Mouse (Mus musculus): ENCODE data around the gene Arl3. TPM values are rescaled to one million over a fixed set of nuclear protein-coding genes. Genes with fewer than 3 reads are reported as not detected.

Gene Arl3
- polyA plus RNA-seq (2015; fragmentation: Nextera tagmentation; extraction: Ambion mirVana) = 192 and 193 TPM in 2 replicates

DNA sequence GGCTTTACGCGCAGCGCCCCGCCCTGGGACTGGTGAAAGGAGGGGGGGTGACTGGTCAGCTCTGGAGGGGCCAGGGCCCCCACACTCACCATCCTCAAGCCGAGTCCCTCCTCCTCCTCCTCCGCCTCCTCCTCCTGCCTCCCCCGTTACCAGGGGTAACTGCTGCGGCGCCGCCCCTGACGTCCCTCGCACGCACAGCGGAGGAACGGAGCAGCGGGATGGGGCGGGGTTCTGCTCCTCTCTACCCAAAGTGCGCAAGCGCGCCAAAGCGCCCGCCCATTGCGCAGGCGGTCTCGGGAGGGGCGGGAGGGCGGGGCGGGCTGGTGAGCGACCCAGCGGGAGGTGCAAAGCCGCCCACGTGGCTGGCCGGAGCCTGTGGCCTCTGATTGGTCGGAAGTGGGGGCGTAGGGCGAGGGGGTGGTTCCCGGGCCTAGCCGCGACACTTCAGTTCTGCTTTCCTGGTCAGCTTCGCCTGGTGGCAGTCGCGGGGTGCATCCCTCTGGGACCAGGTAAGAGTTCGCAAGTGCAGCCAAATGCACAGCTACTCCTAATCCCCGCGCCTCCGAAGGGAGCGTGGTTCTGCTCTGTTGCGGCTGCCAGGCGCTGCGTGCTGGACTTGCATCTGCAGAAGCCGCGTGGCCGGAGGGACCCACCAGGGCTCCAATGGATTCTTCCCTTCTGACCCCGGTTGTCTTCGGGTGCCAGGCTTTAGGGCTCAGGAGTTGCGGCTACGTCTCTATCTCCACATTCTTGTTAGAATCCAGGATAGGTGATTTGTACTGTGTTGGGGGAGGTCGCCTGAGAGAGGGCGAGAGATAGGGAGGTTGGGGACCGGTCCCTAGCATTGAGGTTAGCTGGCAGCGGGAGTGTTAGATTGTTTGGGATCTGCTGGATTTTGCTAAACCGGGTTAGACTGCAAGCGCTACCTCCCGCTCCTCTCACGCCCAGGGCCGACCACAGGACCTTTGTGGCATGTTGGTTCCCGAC is at the start of gene Arl3, which contains the start of gene Sfxn2:
TSS of gene Arl3 (minus strand) at position 248 of the 987 bp plus-strand sequence.
TSS of gene Sfxn2 (plus strand) at position 415 of the 987 bp plus-strand sequence.
- Histone ChIP-seq H3K9me3 (no peaks in the 10 kb centered on the region), H3K9ac (peak within 1 kb of the TSS; percentile 81), H3K4me2 (peak within 1 kb of the TSS; percentile 79), H3K4me1 (peaks cover 23% of the 10 kb centered on the region), H3K4me3 (peak within 1 kb of the TSS; percentile 83), H3K27me3 (no peaks in the 10 kb centered on the region), H3K36me3 (no peaks in the 10 kb centered on the region), H3K27ac (peak within 1 kb of the TSS; percentile 83)
- WGBS = under 1% methylated on average over 65 of the region's 67 CpGs
- ATAC-seq (ENCODE audit: insufficient number of reproducible peaks, insufficient read depth, low FRiP score, low TSS enrichment, low read depth) = peak; percentile 97

GRCm38 (mm10) chr19:46622659-46623193 is 49.7 kb upstream of the Arl3 start:
- 28% methylated on average over 12 of the region's 12 CpGs for WGBS
- no peaks in the 10 kb centered on the region for H3K9me3 ChIP-seq
- peaks cover 13% of the 10 kb centered on the region for H3K36me3 ChIP-seq
- peak overlapping the region; percentile 83 for H3K27ac ChIP-seq
- ATAC-seq (ENCODE audit: insufficient number of reproducible peaks, insufficient read depth, low FRiP score, low TSS enrichment, low read depth) = peak; percentile 60; the same call in 1 of the 2 replicates
- no peaks in the 10 kb centered on the region for H3K27me3 ChIP-seq
- H3K4me1 ChIP-seq = peaks cover 81% of the 10 kb centered on the region
- peak overlapping the region; percentile 29 for H3K4me3 ChIP-seq
- H3K4me2 ChIP-seq = peak overlapping the region; percentile 57
- peak overlapping the region; percentile 59 for H3K9ac ChIP-seq

DNA sequence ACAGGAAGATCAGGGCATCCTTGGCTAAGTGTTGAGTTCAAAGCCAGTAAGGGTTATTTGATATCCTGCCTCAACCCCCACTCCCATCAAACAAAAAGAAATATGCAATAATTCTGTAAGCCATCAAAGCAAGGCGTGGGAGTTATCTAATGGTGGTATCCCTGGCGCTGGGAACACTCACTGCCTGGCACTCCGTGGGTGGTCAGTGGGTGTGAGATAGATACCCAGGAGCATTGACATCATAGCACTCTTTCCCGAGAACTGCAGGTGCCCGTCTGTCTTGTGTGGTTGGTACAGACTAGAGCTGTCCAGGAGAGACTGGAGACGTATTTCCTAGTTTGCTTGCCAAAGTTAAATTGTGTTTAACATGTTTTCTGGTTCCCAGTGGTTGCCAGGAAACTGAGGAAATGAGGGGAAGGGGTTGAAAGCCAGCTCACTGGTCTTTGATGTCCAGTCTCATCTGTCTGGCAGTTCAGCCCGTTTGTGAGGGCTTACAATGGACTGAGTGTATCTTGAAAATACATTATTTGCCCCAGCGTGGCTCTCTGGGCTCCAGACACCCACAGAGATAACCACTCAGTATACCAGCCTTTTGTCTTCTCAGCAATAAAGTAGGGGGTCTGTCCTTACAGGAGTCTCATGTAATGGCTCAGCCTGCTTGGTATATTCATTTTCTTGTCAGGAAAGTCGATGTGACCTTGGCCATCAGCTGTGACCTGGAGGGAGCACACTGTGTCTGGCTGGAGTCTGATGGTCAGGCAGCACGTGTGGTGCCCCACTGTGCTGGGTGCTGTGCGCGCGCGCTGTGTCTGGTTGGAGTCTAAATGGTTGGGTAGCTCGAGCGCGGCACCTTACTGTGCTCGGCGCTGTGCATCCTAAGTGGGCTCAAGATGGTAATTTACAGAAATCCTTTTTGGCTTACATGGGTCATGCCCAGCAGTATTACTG is 48.5 kb upstream of the Arl3 start:
- no peak for ATAC-seq (ENCODE audit: insufficient number of reproducible peaks, insufficient read depth, low FRiP score, low TSS enrichment, low read depth)
- H3K4me2 ChIP-seq = no peak overlapping the region
- H3K4me1 ChIP-seq = peaks cover 86% of the 10 kb centered on the region
- H3K9ac ChIP-seq = no peak overlapping the region
- no peak overlapping the region for H3K4me3 ChIP-seq
- peak overlapping the region; percentile 52; the same call in 1 of the 2 replicates for H3K27ac ChIP-seq
- H3K27me3 ChIP-seq = no peaks in the 10 kb centered on the region
- WGBS = 74% methylated on average over 19 of the region's 19 CpGs
- peaks cover 12% of the 10 kb centered on the region for H3K36me3 ChIP-seq
- no peaks in the 10 kb centered on the region for H3K9me3 ChIP-seq

GRCm38 (mm10) chr19:46620016-46620808 is 47.2 kb upstream of the Arl3 start:
- no peak overlapping the region for H3K9ac ChIP-seq
- WGBS = 45% methylated on average over 14 of the region's 14 CpGs
- H3K4me3 ChIP-seq = no peak overlapping the region
- no peaks in the 10 kb centered on the region for H3K27me3 ChIP-seq
- H3K9me3 ChIP-seq = no peaks in the 10 kb centered on the region
- ATAC-seq (ENCODE audit: insufficient number of reproducible peaks, insufficient read depth, low FRiP score, low TSS enrichment, low read depth) = no peak
- H3K36me3 ChIP-seq = peaks cover 6% of the 10 kb centered on the region; the same call in 1 of the 2 replicates
- peak overlapping the region; percentile 18 for H3K4me2 ChIP-seq
- H3K4me1 ChIP-seq = peaks cover 87% of the 10 kb centered on the region
- H3K27ac ChIP-seq = peak overlapping the region; percentile 52

DNA sequence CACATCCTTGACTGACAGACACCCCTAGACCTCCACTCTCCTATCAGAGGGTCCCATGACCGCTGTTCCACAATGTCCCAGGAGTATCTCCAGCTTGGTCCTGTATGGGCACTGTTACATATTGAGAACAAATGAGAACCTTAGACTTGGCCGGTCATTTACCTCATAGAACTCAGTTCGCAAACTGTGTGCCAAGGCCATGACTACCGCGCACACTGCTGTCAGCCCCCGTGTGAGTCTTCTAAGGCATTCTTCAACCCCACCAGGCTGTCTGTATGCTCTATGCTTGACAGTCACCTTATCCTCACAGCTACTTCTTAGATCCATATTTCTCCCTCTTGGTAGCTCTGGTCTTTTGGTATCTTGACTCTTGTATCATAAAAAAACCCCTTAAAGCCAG is 46.5 kb upstream of the Arl3 start:
- Histone ChIP-seq H3K27me3 (no peaks in the 10 kb centered on the region), H3K9ac (no peak overlapping the region), H3K9me3 (no peaks in the 10 kb centered on the region), H3K27ac (peak overlapping the region; percentile 52), H3K4me1 (peaks cover 80% of the 10 kb centered on the region), H3K4me3 (no peak overlapping the region), H3K36me3 (peaks cover 3% of the 10 kb centered on the region; the same call in 1 of the 2 replicates), H3K4me2 (no peak overlapping the region)
- 94% methylated on average over 6 of the region's 6 CpGs for WGBS
- no peak for ATAC-seq (ENCODE audit: insufficient number of reproducible peaks, insufficient read depth, low FRiP score, low TSS enrichment, low read depth)

GRCm38 (mm10) chr19:46619001-46619400 is 46.0 kb upstream of the Arl3 start:
- no peak for ATAC-seq (ENCODE audit: insufficient number of reproducible peaks, insufficient read depth, low FRiP score, low TSS enrichment, low read depth)
- Histone ChIP-seq H3K9ac (no peak overlapping the region), H3K27ac (peak overlapping the region; percentile 52), H3K4me3 (no peak overlapping the region), H3K4me1 (peaks cover 75% of the 10 kb centered on the region), H3K36me3 (peaks cover 8% of the 10 kb centered on the region), H3K9me3 (no peaks in the 10 kb centered on the region), H3K4me2 (no peak overlapping the region), H3K27me3 (no peaks in the 10 kb centered on the region)
- WGBS = 50% methylated on average over 19 of the region's 19 CpGs

DNA sequence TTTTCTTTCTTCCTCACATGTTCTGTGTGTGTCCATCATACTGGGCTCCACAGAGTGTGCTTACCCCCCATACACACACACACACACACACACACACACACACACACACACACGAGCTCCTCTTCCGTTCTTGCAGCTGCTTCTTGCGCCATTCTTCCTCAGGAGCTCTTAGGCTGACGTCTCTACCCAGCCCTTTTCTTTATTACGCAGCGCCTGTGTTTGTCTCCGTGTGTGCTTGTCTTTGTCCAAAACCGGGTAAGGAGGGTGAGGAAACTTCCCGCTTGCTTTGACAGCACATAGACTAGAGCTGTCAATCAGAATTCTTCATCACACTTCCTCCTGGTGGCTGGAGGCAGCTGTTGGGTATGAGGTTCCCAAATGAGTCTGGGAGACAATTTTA is 45.3 kb upstream of the Arl3 start:
- Histone ChIP-seq H3K4me2 (no peak overlapping the region), H3K9me3 (no peaks in the 10 kb centered on the region), H3K36me3 (peaks cover 14% of the 10 kb centered on the region), H3K4me1 (peaks cover 68% of the 10 kb centered on the region), H3K27me3 (no peaks in the 10 kb centered on the region), H3K27ac (no peak overlapping the region; the same call in 1 of the 2 replicates), H3K4me3 (no peak overlapping the region), H3K9ac (no peak overlapping the region)
- ATAC-seq (ENCODE audit: insufficient number of reproducible peaks, insufficient read depth, low FRiP score, low TSS enrichment, low read depth) = no peak
- 72% methylated on average over 9 of the region's 9 CpGs for WGBS

- peaks cover 18% of the 10 kb centered on the region for H3K36me3 ChIP-seq
- no peak overlapping the region for H3K27ac ChIP-seq
- no peak for ATAC-seq (ENCODE audit: insufficient number of reproducible peaks, insufficient read depth, low FRiP score, low TSS enrichment, low read depth)
- no peak overlapping the region for H3K9ac ChIP-seq
- H3K4me1 ChIP-seq = peaks cover 59% of the 10 kb centered on the region
- H3K9me3 ChIP-seq = no peaks in the 10 kb centered on the region
- no peak overlapping the region for H3K4me3 ChIP-seq
- H3K4me2 ChIP-seq = no peak overlapping the region
- no peaks in the 10 kb centered on the region for H3K27me3 ChIP-seq
- 90% methylated on average over 8 of the region's 8 CpGs for WGBS
Measured at GRCm38 (mm10) chr19:46617361-46617760, 44.4 kb upstream of the Arl3 start.

DNA sequence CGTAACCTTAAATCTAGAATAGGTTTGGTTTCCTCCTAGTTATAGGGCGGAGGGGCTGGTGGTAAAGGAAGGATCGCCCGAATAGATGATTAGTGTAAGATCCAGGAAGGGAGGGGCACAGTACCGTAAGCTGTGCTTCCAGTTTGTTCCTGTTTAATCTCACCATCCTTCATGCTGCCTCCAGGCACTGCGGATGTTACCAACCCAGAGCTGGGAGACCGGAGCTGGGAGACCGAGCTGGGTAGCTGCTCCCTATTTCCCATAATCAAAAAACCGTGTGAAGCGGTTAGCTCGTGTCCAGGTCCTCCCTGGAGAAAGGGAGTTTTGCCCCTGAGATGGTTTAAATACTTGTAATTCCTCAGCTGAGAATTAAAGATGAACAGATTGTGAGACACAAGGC is 43.4 kb upstream of the Arl3 start:
- H3K9me3 ChIP-seq = no peaks in the 10 kb centered on the region
- 65% methylated on average over 11 of the region's 11 CpGs for WGBS
- no peak overlapping the region for H3K27ac ChIP-seq
- H3K36me3 ChIP-seq = peaks cover 18% of the 10 kb centered on the region
- H3K4me1 ChIP-seq = peaks cover 49% of the 10 kb centered on the region
- no peaks in the 10 kb centered on the region for H3K27me3 ChIP-seq
- no peak for ATAC-seq (ENCODE audit: insufficient number of reproducible peaks, insufficient read depth, low FRiP score, low TSS enrichment, low read depth)
- no peak overlapping the region for H3K9ac ChIP-seq
- no peak overlapping the region for H3K4me3 ChIP-seq
- no peak overlapping the region for H3K4me2 ChIP-seq

DNA sequence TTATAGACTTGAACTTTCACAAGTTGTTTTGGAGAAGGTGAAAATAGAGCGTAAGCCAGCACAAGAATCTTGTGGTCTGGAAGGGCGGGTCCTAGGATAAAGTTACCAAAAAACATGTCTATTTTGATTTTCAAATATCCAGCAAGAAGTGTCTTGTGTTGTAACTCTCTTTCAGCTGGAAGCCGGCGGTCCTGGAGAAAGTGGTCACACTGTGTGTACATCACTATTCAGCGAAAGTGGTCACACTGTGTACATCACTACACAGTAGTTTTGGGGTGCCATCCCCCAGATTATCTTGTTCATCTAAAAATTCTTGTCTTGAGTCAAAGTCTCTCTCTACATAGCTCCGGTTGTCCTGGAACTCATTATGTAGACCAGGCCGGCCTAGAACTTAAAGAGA is 35.2 kb upstream of the Arl3 start:
- Histone ChIP-seq H3K4me3 (no peak overlapping the region), H3K36me3 (peaks cover 55% of the 10 kb centered on the region), H3K9ac (no peak overlapping the region), H3K27me3 (no peaks in the 10 kb centered on the region), H3K4me2 (no peak overlapping the region), H3K9me3 (no peaks in the 10 kb centered on the region), H3K4me1 (no peaks in the 10 kb centered on the region; the same call in 1 of the 2 replicates), H3K27ac (no peak overlapping the region)
- ATAC-seq (ENCODE audit: insufficient number of reproducible peaks, insufficient read depth, low FRiP score, low TSS enrichment, low read depth) = no peak
- 91% methylated on average over 7 of the region's 7 CpGs for WGBS
